Mouse (Mus musculus): ENCODE results near the gene Defb39.

Gene Defb39

DNA sequence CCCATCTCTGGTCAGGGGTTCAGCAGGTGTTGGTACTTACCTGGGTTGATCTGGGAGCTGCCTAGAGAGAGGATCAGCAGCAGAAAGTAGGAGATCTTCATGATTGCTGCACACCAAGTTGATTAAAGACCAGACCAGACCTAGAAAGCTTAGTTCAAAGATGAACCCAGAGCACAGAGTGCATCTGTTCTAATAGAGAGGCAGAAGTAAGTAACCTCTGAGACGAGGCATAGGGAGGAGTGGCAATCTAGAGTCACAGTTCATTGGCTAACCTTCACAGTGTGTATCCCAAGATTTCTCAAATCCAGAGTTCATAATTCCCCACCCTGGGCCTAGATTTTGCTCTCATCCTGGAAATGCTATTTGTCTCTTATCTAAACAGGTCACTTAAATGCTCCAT, at the start of gene Defb39:
Gene Defb39 (minus strand): TSS at position 101 of the 400 bp plus-strand sequence.
- DNase-seq (ENCODE audit: low spot score): no peak

DNA sequence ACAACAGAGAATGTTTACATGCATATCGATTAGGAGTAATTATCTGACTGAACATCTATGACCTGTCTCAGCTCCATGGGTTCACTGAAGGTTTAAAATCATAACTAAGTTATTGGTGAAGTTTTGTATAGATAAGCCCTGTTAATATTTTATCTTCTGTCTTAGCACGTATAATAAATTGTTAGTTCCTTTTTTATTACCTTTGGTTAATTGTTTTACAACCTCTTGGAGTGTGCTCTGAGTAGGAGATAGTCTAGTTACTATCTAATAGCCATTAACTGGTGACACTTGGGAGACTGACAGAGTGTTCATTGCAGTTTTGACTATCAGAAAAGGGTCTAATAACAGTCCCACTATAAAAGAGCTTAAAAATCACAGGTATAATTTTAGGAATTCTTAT, 1.4 kb upstream of the Defb39 start:
- no peak for DNase-seq (ENCODE audit: low spot score)

DNA sequence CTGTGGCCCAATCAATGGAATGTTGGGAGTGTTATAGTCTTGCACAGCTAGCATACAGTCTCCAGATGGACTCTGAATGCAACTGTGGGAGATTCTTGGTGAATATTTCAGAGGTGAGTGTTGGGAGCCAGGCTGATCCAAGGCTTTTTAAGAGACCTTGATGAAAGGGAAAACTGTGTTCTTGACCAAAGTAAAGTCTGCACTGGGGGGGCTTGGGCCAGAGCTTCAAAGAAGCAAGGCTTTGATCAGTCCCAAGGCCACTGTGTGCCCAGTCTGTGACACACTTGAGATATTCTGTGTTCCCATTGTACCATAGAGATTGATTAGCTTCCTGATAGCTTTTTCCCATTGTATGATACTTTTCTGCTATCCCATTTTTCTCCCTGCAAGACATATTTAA, 1.7 kb downstream of the Defb39 start:
- no peak for DNase-seq (ENCODE audit: low spot score)

DNA sequence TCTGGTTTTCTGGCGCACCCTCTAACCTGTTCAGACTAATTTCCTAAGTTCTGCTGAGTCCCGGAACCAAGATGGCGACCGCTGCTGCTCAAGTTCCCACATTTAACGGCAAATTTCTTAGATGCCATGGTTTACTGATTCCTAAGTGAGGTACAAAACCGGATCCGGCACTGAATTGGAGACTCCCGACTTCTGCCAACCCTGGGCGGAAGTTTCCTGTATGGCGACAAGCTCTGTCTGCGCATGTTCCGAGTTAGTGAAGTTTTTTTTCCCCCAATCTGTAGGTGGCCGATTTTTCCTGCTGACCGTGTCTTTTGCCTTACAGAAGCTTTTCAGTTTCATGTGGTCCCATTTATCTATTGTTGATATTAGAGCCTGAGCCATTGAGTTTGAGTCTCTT, 19.4 kb downstream of the Defb39 start:
- DNase-seq (ENCODE audit: low spot score): no peak

DNA sequence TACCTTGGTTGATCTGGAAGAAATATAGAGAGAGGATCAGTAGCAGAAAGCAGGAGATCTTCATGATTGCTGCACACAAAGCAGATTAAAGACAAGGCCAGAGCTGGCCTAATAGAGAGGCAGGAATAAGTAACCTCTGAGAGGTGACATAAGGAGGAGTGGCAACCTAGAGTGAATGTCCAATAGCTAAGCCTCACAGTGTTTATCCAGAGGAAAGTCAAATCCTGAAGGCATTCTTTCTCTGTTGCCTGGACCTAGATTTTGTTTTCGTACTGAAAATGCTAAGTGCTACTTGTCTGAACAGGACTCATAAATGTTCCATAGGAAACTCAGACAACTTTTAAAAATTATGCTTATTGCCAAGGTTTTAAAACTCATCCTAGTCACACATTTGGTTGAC, 38.1 kb downstream of the Defb39 start, which contains the start of gene Defb38:
Gene Defb38 (minus strand): TSS at position 101 of the 400 bp plus-strand sequence.
- DNase-seq (ENCODE audit: low spot score): no peak
